Mouse (Mus musculus): ENCODE measurements around the gene Irak2. TPM values are rescaled to one million over a fixed set of nuclear protein-coding genes. Genes with fewer than 3 reads are reported as not detected.
A peak's percentile ranks its signal among the peaks of the same experiment; 100 is the strongest.

Gene Irak2
- polyA plus RNA-seq, 1 experiment from 2014 or later: 9.3 TPM

DNA sequence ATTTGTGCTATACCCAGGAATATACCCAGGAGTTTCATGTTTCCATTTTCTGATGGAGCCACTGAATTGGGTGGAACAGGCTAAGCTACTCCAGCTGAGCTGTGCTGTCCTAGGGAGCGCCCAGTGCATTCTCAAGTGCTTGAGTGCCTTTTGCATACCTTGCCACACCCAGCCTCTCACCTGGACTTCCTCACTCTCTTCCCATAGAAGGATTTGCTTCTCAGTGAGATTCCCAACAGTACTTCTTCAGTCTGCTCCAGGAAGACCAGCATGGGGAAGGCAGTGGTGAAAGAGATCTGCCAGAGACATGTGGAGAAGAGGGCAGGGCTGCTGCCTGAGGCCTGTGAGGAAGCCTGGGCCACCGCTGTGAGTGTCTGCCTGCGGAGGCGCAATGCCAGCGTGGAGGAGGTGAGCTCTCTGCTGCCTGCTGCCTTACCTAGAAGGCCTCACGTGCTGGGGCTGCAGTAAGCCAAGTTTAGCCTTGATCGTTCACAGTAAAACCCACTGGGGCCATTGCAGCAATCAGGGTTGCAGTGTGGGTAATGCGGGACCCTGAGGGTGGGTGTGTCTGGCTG lies 48.4 kb downstream of the Irak2 start:
- no peak for ATAC-seq (ENCODE audit: insufficient read depth, low FRiP score)
- Histone ChIP-seq H3K9me3 (replicated peaks; ENCODE audit: control insufficient read depth, low read length) (no peaks in the 10 kb centered on the region), H3K4me2 (ENCODE audit: low read depth, low read length) (no peak overlapping the region), H3K27me3 (ENCODE audit: control insufficient read depth, insufficient read depth, low read length) (no peaks in the 10 kb centered on the region), H3K4me1 (ENCODE audit: control insufficient read depth, insufficient read depth, low read length) (peaks cover 17% of the 10 kb centered on the region), H3K36me3 (ENCODE audit: control insufficient read depth, insufficient read depth, low read length) (no peaks in the 10 kb centered on the region), H3K9ac (ENCODE audit: low read length) (peak overlapping the region; percentile 35; the same call in 1 of the 2 replicates), H3K27ac (ENCODE audit: low read length) (peak overlapping the region; percentile 52), H3K4me3 (replicated peaks; ENCODE audit: low read length) (no peak overlapping the region)
- WGBS: 50% methylated on average over 8 of the region's 8 CpGs

DNA sequence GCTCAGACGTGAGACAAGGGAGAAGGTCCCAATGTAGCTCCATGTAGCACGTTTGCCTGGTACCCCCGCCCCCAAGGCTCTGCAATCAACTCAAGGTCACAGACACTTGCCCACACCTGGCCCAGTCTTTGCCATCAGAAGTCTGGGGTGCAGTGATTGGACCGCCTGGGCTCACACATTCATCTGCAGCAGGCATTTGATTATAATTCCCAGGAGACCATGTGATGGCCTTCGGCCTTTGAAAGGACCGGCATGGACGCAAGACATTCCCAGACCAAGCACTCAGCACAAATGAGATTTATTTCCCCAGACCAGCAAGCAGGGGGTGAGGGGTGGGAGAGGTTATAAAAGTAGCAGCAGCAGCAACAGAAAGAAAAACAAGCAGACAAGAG lies 51.7 kb downstream of the Irak2 start:
- peak overlapping the region; percentile 43 for H3K4me2 ChIP-seq (ENCODE audit: low read depth, low read length)
- peak; percentile 27 for ATAC-seq (ENCODE audit: insufficient read depth, low FRiP score)
- H3K27me3 ChIP-seq (ENCODE audit: control insufficient read depth, insufficient read depth, low read length): no peaks in the 10 kb centered on the region
- 12% methylated on average over 7 of the region's 7 CpGs for WGBS
- H3K9me3 ChIP-seq (replicated peaks; ENCODE audit: control insufficient read depth, low read length): no peaks in the 10 kb centered on the region
- H3K4me3 ChIP-seq (replicated peaks; ENCODE audit: low read length): no peak overlapping the region
- H3K36me3 ChIP-seq (ENCODE audit: control insufficient read depth, insufficient read depth, low read length): no peaks in the 10 kb centered on the region
- H3K9ac ChIP-seq (ENCODE audit: low read length): peak overlapping the region; percentile 69
- peaks cover 17% of the 10 kb centered on the region for H3K4me1 ChIP-seq (ENCODE audit: control insufficient read depth, insufficient read depth, low read length)
- H3K27ac ChIP-seq (ENCODE audit: low read length): peak overlapping the region; percentile 94

DNA sequence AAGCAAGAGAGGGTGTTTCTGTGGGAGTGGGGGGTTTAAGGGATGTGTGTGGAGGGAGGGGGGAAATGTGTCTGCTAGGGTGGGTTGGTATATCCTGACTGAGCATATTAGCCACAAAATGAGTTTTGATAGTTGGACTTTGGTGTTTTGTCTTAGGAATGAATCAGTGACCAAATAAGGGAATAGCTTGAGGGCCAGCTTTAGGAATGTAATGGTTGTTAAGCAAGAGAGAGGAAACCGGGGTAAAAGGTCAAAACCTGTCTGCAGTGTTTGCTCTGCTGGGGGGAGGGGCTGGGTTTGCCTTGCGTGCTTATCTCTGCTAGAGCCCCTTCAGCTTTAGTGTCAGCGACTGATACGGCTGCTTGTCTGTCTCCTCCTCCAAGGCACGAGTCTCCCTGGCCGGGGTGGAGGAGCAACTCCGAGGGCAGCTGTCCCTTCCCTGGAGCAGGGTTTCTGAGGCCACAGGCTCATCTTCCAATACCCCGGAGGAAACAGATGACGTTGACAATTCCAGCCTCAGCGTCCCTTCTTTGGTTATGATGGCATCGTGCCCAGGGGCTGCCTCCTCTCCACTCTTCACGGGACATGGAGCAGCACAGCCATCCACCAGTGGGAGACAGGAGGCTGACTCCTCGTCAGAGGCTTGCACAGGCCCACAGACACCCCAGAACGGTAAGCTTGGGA lies 52.3 kb downstream of the Irak2 start:
- Histone ChIP-seq H3K9ac (ENCODE audit: low read length) (peak overlapping the region; percentile 69), H3K27ac (ENCODE audit: low read length) (peak overlapping the region; percentile 94), H3K27me3 (ENCODE audit: control insufficient read depth, insufficient read depth, low read length) (no peaks in the 10 kb centered on the region), H3K4me3 (replicated peaks; ENCODE audit: low read length) (peak overlapping the region; percentile 19), H3K9me3 (replicated peaks; ENCODE audit: control insufficient read depth, low read length) (no peaks in the 10 kb centered on the region), H3K4me1 (ENCODE audit: control insufficient read depth, insufficient read depth, low read length) (peaks cover 17% of the 10 kb centered on the region), H3K36me3 (ENCODE audit: control insufficient read depth, insufficient read depth, low read length) (no peaks in the 10 kb centered on the region), H3K4me2 (ENCODE audit: low read depth, low read length) (peak overlapping the region; percentile 43)
- ATAC-seq (ENCODE audit: insufficient read depth, low FRiP score): peak; percentile 85
- WGBS: 3% methylated on average over 14 of the region's 14 CpGs

DNA sequence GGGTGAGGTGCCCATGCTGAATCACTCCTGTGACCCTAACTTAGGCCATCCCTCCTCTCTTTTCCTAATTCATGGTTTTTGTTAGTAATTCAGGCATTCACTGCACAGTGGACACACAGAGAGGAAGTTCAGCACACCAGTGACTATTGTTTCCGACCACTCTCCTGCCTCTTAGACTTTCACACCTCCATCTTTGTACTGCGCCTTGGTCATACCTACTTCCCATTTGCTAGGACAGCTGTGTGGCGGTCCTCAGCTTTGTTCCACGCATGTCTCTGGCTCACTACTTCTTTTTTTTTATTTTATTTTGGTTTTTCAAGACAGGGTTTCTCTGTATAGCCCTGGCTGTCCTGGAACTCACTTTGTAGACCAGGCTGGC lies 52.8 kb downstream of the Irak2 start:
- ATAC-seq (ENCODE audit: insufficient read depth, low FRiP score): no peak
- no peaks in the 10 kb centered on the region for H3K36me3 ChIP-seq (ENCODE audit: control insufficient read depth, insufficient read depth, low read length)
- H3K27me3 ChIP-seq (ENCODE audit: control insufficient read depth, insufficient read depth, low read length): no peaks in the 10 kb centered on the region
- H3K4me2 ChIP-seq (ENCODE audit: low read depth, low read length): peak overlapping the region; percentile 43
- peaks cover 22% of the 10 kb centered on the region for H3K4me1 ChIP-seq (ENCODE audit: control insufficient read depth, insufficient read depth, low read length)
- peak overlapping the region; percentile 94 for H3K27ac ChIP-seq (ENCODE audit: low read length)
- H3K9me3 ChIP-seq (replicated peaks; ENCODE audit: control insufficient read depth, low read length): no peaks in the 10 kb centered on the region
- peak overlapping the region; percentile 69 for H3K9ac ChIP-seq (ENCODE audit: low read length)
- 68% methylated on average over 4 of the region's 4 CpGs for WGBS
- peak overlapping the region; percentile 19 for H3K4me3 ChIP-seq (replicated peaks; ENCODE audit: low read length)

DNA sequence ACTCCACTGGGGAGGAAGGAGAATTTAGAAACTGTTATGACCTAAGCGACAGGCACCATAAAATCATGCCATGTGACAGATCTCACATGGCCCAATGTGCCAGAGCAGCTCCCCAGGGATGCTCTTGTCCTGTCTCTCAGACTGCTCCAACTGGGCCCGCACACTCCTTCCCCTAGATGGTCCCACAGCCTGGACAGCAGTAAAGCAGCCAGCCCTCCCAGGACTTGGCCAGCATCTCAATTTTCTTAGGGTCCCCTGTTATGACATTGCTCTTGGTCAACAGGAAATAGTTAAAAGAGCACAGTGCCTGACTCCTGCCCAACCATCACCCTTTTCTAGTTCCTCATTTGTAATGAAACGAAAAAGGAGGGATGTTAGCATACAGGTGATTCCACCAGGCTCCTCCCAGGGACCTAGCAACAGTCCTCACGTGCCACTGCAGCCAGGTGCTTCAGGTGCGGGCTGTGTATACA lies 54.4 kb downstream of the Irak2 start:
- ATAC-seq (ENCODE audit: insufficient read depth, low FRiP score): no peak
- H3K4me1 ChIP-seq (ENCODE audit: control insufficient read depth, insufficient read depth, low read length): peaks cover 25% of the 10 kb centered on the region
- 69% methylated on average over 5 of the region's 5 CpGs for WGBS

DNA sequence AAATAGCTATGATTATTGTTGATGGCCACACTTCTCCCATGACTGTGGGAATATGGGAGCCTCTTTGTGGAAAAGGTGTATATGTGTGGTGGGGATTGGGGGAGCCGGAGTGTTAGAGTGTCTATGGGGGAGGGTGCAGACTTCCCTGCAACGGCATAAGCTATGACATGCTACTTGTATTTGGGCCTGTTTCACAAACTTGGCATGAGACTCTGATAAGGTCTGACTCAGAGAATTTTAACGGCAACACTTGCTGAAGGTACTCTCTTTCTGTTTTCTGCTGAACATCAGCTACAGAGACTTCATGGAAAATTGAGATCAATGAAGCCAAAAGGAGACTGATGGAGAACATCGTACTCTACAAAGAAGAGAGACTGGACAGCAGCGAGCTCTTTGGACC lies 55.1 kb downstream of the Irak2 start:
- H3K4me3 ChIP-seq (replicated peaks; ENCODE audit: low read length): no peak overlapping the region
- WGBS: 87% methylated on average over 5 of the region's 5 CpGs
- no peaks in the 10 kb centered on the region for H3K36me3 ChIP-seq (ENCODE audit: control insufficient read depth, insufficient read depth, low read length)
- H3K27ac ChIP-seq (ENCODE audit: low read length): no peak overlapping the region
- H3K27me3 ChIP-seq (ENCODE audit: control insufficient read depth, insufficient read depth, low read length): no peaks in the 10 kb centered on the region
- H3K4me2 ChIP-seq (ENCODE audit: low read depth, low read length): no peak overlapping the region
- no peak overlapping the region for H3K9ac ChIP-seq (ENCODE audit: low read length)
- H3K4me1 ChIP-seq (ENCODE audit: control insufficient read depth, insufficient read depth, low read length): peaks cover 32% of the 10 kb centered on the region
- no peaks in the 10 kb centered on the region for H3K9me3 ChIP-seq (replicated peaks; ENCODE audit: control insufficient read depth, low read length)
- no peak for ATAC-seq (ENCODE audit: insufficient read depth, low FRiP score)

More for the DNA sequence above, 54.4 kb downstream of the Irak2 start:
- H3K4me3 ChIP-seq (replicated peaks; ENCODE audit: low read length): no peak overlapping the region
- no peak overlapping the region for H3K27ac ChIP-seq (ENCODE audit: low read length)
- H3K4me2 ChIP-seq (ENCODE audit: low read depth, low read length): no peak overlapping the region
- H3K27me3 ChIP-seq (ENCODE audit: control insufficient read depth, insufficient read depth, low read length): no peaks in the 10 kb centered on the region
- no peaks in the 10 kb centered on the region for H3K9me3 ChIP-seq (replicated peaks; ENCODE audit: control insufficient read depth, low read length)
- no peaks in the 10 kb centered on the region for H3K36me3 ChIP-seq (ENCODE audit: control insufficient read depth, insufficient read depth, low read length)
- no peak overlapping the region for H3K9ac ChIP-seq (ENCODE audit: low read length)

DNA sequence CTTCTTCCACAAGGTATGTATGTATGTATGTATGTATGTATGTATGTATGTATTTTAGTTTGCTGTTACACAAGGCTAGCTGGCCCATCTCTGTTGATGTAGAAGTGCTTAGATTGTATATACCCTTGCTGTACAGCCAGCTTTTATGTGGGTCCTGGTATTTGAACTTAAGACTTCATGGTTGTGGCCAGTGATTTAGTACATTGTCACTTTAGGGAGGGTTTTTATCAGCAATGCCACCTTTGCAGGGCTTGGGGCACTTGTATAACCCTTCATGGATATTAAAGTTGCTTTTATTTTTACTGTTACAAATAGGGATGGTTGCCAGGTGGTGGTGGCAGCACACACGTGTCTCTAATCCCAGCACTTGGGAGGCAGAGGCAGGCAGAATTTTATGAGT lies 56.9 kb downstream of the Irak2 start:
- H3K27ac ChIP-seq (ENCODE audit: low read length): no peak overlapping the region

DNA sequence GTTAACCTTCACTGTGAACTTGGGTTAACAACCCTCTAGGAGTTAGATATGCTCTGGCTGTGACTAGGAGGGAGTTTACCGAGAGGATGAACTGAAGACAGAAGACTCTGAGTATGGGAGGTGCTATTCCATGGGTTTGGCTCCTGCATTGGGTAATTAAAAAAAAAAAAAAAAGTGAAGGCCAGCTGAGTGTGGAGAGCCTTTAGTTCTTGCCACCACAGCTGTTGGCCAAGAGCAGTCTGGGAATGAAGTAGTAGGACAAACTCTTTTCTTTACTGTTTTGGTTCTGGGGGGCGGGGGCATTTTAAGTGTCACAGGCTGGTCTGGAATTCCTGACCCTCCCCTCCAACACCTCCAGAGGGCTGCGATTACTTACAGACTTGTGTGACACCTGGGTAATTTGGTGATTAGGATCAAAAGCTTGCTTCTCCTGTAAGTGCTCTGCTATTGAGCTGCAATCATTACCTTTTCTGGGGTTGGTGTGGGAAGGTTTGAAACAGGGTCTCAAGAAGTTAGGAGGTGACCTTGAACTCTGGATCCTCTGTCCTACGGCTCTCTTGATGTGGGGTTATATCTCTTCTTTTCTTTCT lies 57.6 kb downstream of the Irak2 start:
- peak overlapping the region; percentile 56 for H3K4me2 ChIP-seq (ENCODE audit: low read depth, low read length)
- peak overlapping the region; percentile 95 for H3K4me3 ChIP-seq (replicated peaks; ENCODE audit: low read length)
- peak overlapping the region; percentile 58 for H3K9ac ChIP-seq (ENCODE audit: low read length)
- WGBS: 45% methylated on average over 4 of the region's 4 CpGs
- no peaks in the 10 kb centered on the region for H3K27me3 ChIP-seq (ENCODE audit: control insufficient read depth, insufficient read depth, low read length)
- ATAC-seq (ENCODE audit: insufficient read depth, low FRiP score): no peak
- no peaks in the 10 kb centered on the region for H3K9me3 ChIP-seq (replicated peaks; ENCODE audit: control insufficient read depth, low read length)
- H3K4me1 ChIP-seq (ENCODE audit: control insufficient read depth, insufficient read depth, low read length): peaks cover 24% of the 10 kb centered on the region
- H3K27ac ChIP-seq (ENCODE audit: low read length): peak overlapping the region; percentile 93
- H3K36me3 ChIP-seq (ENCODE audit: control insufficient read depth, insufficient read depth, low read length): no peaks in the 10 kb centered on the region

More for the DNA sequence above, 56.9 kb downstream of the Irak2 start:
- Histone ChIP-seq H3K4me3 (replicated peaks; ENCODE audit: low read length) (no peak overlapping the region), H3K27me3 (ENCODE audit: control insufficient read depth, insufficient read depth, low read length) (no peaks in the 10 kb centered on the region), H3K36me3 (ENCODE audit: control insufficient read depth, insufficient read depth, low read length) (no peaks in the 10 kb centered on the region), H3K9ac (ENCODE audit: low read length) (no peak overlapping the region), H3K4me2 (ENCODE audit: low read depth, low read length) (no peak overlapping the region), H3K9me3 (replicated peaks; ENCODE audit: control insufficient read depth, low read length) (no peaks in the 10 kb centered on the region), H3K4me1 (ENCODE audit: control insufficient read depth, insufficient read depth, low read length) (peaks cover 30% of the 10 kb centered on the region)
- WGBS: 67% methylated on average over 1 of the region's 1 CpGs
- ATAC-seq (ENCODE audit: insufficient read depth, low FRiP score): no peak

DNA sequence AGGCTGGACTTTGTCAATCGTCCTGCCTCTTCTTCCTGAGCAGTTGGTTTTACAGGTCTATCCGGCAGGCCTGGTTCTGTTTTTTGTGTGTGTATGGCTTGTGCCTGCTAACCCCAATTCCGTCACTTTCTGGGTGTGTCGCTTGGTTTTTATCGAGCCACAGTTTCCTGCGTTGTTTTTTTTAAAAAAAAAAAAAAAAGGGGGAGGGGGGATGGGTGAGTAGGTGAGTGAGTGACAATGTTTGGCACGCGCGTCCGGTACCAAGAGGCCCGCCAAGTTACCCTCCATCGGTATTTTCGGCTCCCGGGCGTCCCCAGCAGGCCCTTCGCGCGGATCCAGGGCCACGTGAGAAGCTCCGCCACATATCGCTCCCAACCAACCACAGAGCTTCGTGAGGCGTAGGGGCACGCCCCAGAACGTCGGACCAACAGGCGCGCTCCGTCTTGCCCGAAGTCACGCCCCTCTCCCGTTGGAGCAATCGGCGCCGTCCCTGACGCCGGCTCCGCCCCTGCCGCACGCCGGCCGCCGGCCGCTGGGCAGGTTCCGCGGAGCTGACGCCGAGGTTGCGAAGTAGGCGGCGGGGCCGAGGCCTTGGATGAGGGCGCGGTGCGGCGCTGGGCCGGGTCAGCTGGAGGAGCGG lies 58.4 kb downstream of the Irak2 start, which contains the start of gene Tatdn2:
Tatdn2 (plus strand) TSS at position 469 of the 640 bp plus-strand sequence.
- no peaks in the 10 kb centered on the region for H3K27me3 ChIP-seq (ENCODE audit: control insufficient read depth, insufficient read depth, low read length)
- H3K36me3 ChIP-seq (ENCODE audit: control insufficient read depth, insufficient read depth, low read length): peaks cover 2% of the 10 kb centered on the region; the same call in 1 of the 2 replicates
- no peaks in the 10 kb centered on the region for H3K9me3 ChIP-seq (replicated peaks; ENCODE audit: control insufficient read depth, low read length)
- under 1% methylated on average over 58 of the region's 58 CpGs for WGBS
- H3K4me2 ChIP-seq (ENCODE audit: low read depth, low read length): peak within 1 kb of the TSS; percentile 96
- H3K4me1 ChIP-seq (ENCODE audit: control insufficient read depth, insufficient read depth, low read length): peaks cover 21% of the 10 kb centered on the region
- H3K27ac ChIP-seq (ENCODE audit: low read length): peak within 1 kb of the TSS; percentile 93
- peak; percentile 99 for ATAC-seq (ENCODE audit: insufficient read depth, low FRiP score)
- H3K4me3 ChIP-seq (replicated peaks; ENCODE audit: low read length): peak within 1 kb of the TSS; percentile 95
- H3K9ac ChIP-seq (ENCODE audit: low read length): peak within 1 kb of the TSS; percentile 90

Data from stomach, embryonic 16.5 days (tissue).